Mouse (Mus musculus) lung, postnatal 14 days (tissue): Measurements from ENCODE around the gene Cyp2c68.
"Not testable (repeated sequence)": the region's sequence is repeated elsewhere in the genome, so short reads cannot be mapped to it uniquely, and the experiment has no call there.

Source experiments
- DNase-seq: peaks from one replicate; pipeline ENCODE4 v3.0.0; 2021

The Cyp2c68 gene

DNA sequence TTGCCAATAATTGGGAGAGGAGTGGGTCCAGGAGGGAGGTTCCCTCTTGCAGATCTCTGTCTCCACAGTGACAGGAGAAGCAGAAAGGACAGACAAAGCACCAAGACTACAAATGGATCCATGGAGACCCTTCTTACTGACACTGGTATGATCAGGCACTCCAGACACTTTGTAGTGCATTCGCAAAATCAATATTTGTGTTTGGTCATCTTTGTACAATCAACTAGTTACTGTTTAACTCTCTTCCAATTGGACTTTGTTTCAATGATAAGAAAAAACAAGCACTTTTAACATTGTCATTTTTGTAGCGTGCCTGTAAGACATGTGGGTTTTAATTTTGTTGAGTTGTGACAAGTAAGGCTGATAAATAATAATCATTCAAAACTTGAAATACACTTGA, at the start of gene Cyp2c68:
Cyp2c68 (minus strand) TSS at position 135 of the 400 bp plus-strand sequence.
- DNase-seq: no peak

DNA sequence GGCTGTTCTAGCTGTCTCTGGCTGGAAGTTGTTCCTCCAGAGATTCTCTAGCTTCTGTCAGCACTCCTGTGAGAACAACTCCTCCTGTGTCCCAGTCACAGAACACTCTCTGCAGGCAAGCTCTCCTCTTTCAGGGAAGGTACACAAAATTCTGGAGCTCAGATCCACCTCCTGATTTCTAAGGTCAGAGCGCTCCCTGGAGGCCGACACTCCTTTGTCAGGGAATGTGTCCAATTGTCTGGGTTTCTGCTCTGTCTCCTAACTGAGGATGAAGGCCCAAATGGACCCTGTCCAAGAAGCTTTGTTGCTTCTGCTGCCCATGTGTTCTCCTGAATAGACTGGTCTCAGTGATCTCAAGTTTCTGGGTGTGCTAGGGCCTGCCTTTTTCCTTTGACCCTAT, 44.6 kb upstream of the Cyp2c68 start:
- not testable (repeated sequence) for DNase-seq

DNA sequence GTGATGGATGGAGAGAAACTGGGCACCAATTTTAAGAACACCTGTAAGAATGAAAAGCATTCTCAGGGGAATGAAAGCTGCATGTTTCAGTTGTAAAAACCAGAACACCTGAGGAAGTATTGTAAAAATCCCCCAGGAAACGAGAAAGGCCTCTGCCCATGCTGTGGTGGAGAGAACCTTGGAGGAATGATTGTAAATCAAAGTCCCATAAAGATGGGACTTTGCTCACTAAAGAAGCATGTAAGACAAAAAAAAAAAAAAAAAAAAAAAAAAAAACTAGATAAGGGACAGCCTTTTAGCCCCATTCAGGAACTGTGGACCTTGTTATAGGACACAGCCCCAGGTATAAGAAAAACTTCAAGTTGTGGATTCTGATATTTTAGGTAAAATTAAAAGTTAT, 4.5 kb upstream of the Cyp2c68 start:
- DNase-seq: no peak

GRCm38 (mm10) chr19:39744361-39744760, 3.5 kb upstream of the Cyp2c68 start:
- DNase-seq: not testable (repeated sequence)

DNA sequence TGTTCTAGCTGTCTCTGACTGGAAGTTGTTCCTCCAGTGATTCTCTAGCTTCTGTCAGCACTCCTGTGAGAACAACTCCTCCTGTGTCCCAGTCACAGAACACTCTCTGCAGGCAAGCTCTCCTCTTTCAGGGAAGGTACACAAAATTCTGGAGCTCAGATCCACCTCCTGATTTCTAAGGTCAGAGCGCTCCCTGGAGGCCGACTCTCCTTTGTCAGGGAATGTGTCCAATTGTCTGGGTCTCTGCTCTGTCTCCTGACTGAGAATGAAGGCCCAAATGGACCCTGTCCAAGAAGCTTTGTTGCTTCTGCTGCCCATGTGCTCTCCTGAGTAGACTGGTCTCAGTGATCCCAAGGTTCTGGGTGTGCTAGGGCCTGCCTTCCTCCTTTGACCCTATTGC, 29.7 kb downstream of the Cyp2c68 start:
- not testable (repeated sequence) for DNase-seq

GRCm38 (mm10) chr19:39665650-39666049, 75.2 kb downstream of the Cyp2c68 start:
- DNase-seq: not testable (repeated sequence)

DNA sequence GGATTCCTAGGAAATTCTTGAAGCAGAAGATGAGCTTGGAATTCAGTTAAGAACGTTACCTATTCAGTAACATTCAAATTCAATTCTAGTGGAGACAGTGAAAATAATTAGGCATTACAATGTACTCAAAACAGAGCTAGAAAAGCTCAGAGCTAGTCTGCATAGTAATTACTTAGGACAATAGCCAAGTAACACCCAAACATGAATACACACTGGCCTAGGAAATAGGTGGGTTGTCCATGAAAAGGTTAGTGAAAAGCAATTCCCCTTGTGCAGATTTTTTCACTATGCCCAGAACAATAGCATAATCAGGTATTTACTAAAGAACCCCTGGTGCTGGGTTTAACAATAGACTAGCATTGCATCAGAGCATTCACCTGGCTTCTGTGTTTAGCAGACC, 88.5 kb downstream of the Cyp2c68 start:
- no peak for DNase-seq

DNA sequence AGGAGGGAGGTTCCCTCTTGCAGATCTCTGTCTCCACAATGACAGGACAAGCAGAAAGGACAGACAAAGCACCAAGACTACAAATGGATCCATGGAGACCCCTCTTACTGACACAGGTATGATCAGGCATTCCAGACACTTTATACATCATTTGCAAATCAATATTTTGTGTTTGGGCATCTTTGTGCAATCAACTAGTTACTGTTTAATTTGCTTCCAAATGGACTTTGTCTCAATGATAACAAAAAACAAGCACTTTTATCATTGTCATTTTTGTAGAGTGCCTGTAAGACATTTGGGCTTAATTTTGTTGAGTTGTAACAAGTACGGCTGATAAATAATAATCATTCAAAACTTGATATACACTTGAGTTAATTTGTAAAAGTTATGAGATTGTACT, 91.9 kb downstream of the Cyp2c68 start, which contains the start of gene Cyp2c67:
Cyp2c67 (minus strand) TSS at position 114 of the 400 bp plus-strand sequence.
- no peak for DNase-seq

DNA sequence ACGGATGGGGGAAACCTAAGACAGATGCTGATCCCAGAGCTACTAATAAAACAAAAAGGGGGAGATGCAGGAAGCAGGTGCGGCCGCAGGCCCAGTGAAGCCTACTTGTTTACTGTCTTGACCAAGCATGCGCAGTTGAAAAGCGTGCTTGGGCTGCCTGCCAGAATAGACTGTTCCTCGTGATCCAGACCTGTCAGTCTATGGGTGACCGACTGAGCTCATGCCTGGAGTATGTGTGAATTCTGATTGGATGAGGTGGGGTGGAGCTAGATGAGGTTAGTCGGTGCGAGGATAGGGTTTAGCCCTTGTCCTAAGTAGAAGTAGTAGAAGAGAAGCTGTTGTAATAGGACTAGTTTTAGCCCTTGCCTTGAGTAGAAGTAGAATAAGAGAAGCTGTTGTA, 93.3 kb downstream of the Cyp2c68 start:
- DNase-seq: no peak

- DNase-seq: not testable (repeated sequence)
Measured at GRCm38 (mm10) chr19:39644551-39644950, 96.3 kb downstream of the Cyp2c68 start.
